12 mouse cellular contexts compared by ENCODE assay signal in the genomic region with DNA sequence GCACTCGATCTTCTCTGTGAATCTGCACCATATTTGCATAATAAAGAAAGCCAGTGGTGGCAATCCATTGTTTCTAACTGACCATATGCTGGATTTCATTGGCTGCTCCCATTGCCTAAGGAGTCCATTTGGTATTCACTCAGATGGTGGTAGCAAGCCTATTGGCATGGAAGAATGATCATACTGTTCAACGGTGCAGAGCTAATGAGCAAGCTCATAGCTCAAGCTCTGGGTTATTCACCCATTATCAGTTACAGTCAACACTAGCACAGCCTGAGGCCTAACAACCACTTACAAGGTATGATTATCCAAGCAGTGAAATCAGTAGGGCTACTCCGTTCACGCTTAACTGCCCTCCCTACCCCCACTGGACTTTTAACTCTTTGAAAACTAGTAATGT.
DNase-seq lines count a peak whose midpoint lies in the region; ATAC-seq and TF ChIP-seq lines count a peak whose summit lies in the region.
"Had no signal": no experiment of that assay in that cellular context is flagged by ENCODE, and none has a peak within 500 bp of the region (broad histone marks: within the 10 kb centered on the region; RNA-seq: fewer than 3 reads in every experiment).

No protein-coding gene starts in this region.

- no peak for TF ChIP-seq CTCF in kidney, postnatal 0 days (IDR thresholded peaks at IDR 0.05; ENCODE audit: low read depth)

- H3K36me3 ChIP-seq in kidney, postnatal 0 days (ENCODE audit: insufficient read depth, low read length), result no peaks in the 10 kb centered on the region
- H3K36me3 ChIP-seq in forebrain, embryonic 11.5 days (ENCODE audit: control insufficient read depth, insufficient read depth, low read length), result no peaks in the 10 kb centered on the region
- no peaks in the 10 kb centered on the region for H3K36me3 ChIP-seq in hindbrain, embryonic 13.5 days
- no peaks in the 10 kb centered on the region for H3K36me3 ChIP-seq in neural tube, embryonic 13.5 days
- H3K36me3 ChIP-seq: heart, embryonic 10.5 days had no signal

- no peaks in the 10 kb centered on the region for H3K9me3 ChIP-seq in kidney, postnatal 0 days (replicated peaks; ENCODE audit: low read length)
- H3K9me3 ChIP-seq in forebrain, embryonic 11.5 days (ENCODE audit: control insufficient read depth, low read length), result no peaks in the 10 kb centered on the region
- H3K9me3 ChIP-seq in hindbrain, embryonic 13.5 days, result no peaks in the 10 kb centered on the region
- no peaks in the 10 kb centered on the region for H3K9me3 ChIP-seq in neural tube, embryonic 13.5 days
- H3K9me3 ChIP-seq: heart, embryonic 10.5 days had no signal

- WGBS in kidney, postnatal 0 days, result 64% methylated on average over 4 of the region's 4 CpGs
- WGBS in forebrain, embryonic 11.5 days, result 15% methylated on average over 4 of the region's 4 CpGs
- 13% methylated on average over 4 of the region's 4 CpGs for WGBS in hindbrain, embryonic 13.5 days
- 19% methylated on average over 4 of the region's 4 CpGs for WGBS in neural tube, embryonic 13.5 days

- no peak overlapping the region for H3K27ac ChIP-seq in kidney, postnatal 0 days
- peak overlapping the region; percentile 76 for H3K27ac ChIP-seq in forebrain, embryonic 11.5 days (ENCODE audit: low read depth, low read length)
- H3K27ac ChIP-seq in hindbrain, embryonic 13.5 days, result no peak overlapping the region
- no peak overlapping the region for H3K27ac ChIP-seq in neural tube, embryonic 13.5 days (replicated peaks)
- H3K27ac ChIP-seq: heart, embryonic 10.5 days; layer of hippocampus, adult 2 months; liver, embryonic 14.5 days had no signal

- no peaks in the 10 kb centered on the region for H3K4me1 ChIP-seq in kidney, postnatal 0 days (replicated peaks; ENCODE audit: insufficient read depth, low read length)
- peaks cover 14% of the 10 kb centered on the region for H3K4me1 ChIP-seq in forebrain, embryonic 11.5 days (replicated peaks; ENCODE audit: control insufficient read depth, insufficient read depth, low read length)
- peaks cover 28% of the 10 kb centered on the region for H3K4me1 ChIP-seq in hindbrain, embryonic 13.5 days (replicated peaks)
- H3K4me1 ChIP-seq in neural tube, embryonic 13.5 days (replicated peaks), result peaks cover 38% of the 10 kb centered on the region

- H3K4me3 ChIP-seq in kidney, postnatal 0 days (replicated peaks; ENCODE audit: low read depth, low read length), result no peak overlapping the region
- no peak overlapping the region for H3K4me3 ChIP-seq in forebrain, embryonic 11.5 days (ENCODE audit: low read depth, low read length)
- no peak overlapping the region for H3K4me3 ChIP-seq in hindbrain, embryonic 13.5 days
- no peak overlapping the region for H3K4me3 ChIP-seq in neural tube, embryonic 13.5 days
- H3K4me3 ChIP-seq: heart, embryonic 10.5 days; layer of hippocampus, adult 2 months had no signal

- no peaks in the 10 kb centered on the region for H3K27me3 ChIP-seq in kidney, postnatal 0 days (ENCODE audit: insufficient read depth, low read length)
- H3K27me3 ChIP-seq in forebrain, embryonic 11.5 days (ENCODE audit: control insufficient read depth, insufficient read depth, low read length), result no peaks in the 10 kb centered on the region
- H3K27me3 ChIP-seq in hindbrain, embryonic 13.5 days, result no peaks in the 10 kb centered on the region
- H3K27me3 ChIP-seq in neural tube, embryonic 13.5 days, result peaks cover 4% of the 10 kb centered on the region; the same call in 1 of the 2 replicates

- H3K9ac ChIP-seq in kidney, postnatal 0 days (ENCODE audit: low read depth, low read length), result no peak overlapping the region
- no peak overlapping the region for H3K9ac ChIP-seq in forebrain, embryonic 11.5 days (ENCODE audit: low read length)
- no peak overlapping the region for H3K9ac ChIP-seq in hindbrain, embryonic 13.5 days
- no peak overlapping the region for H3K9ac ChIP-seq in neural tube, embryonic 13.5 days
- H3K9ac ChIP-seq: liver, embryonic 14.5 days had no signal

- no peak overlapping the region for H3K4me2 ChIP-seq in kidney, postnatal 0 days (ENCODE audit: low read length)
- H3K4me2 ChIP-seq in forebrain, embryonic 11.5 days (ENCODE audit: low read depth, low read length, severe bottlenecking), result no peak overlapping the region
- no peak overlapping the region for H3K4me2 ChIP-seq in hindbrain, embryonic 13.5 days
- no peak overlapping the region for H3K4me2 ChIP-seq in neural tube, embryonic 13.5 days

- DNase-seq in kidney, postnatal 0 days (ENCODE audit: low spot score), result peak; percentile 51
- DNase-seq in kidney, adult 18-20 months, result no peak
- DNase-seq in forebrain, embryonic 11.5 days (ENCODE audit: low spot score), result peak; percentile 61
- DNase-seq in spleen, postnatal 4 days (ENCODE audit: low spot score in 2 of 2), result no peak
- DNase-seq in cerebellum, adult 11 months, result no peak
- DNase-seq: adrenal gland, postnatal 14 days had no signal

- ATAC-seq in kidney, postnatal 0 days (replicated peaks; ENCODE audit: low FRiP score, low read depth), result peak; percentile 63
- ATAC-seq in forebrain, embryonic 11.5 days (replicated peaks; ENCODE audit: low FRiP score), result peak; percentile 87
- peak; percentile 62 for ATAC-seq in hindbrain, embryonic 13.5 days (ENCODE audit: low FRiP score)
- peak; percentile 42 for ATAC-seq in neural tube, embryonic 13.5 days (ENCODE audit: low read depth)
- ATAC-seq in monocyte, adult 5-6 weeks (replicated peaks; ENCODE audit: insufficient number of reproducible peaks, low FRiP score, low TSS enrichment, poor library complexity, severe bottlenecking), result no peak

Comparison
In these comparisons a context has a peak if more than half of its experiments do, and no peak if none do; other contexts are left out.
1. DNase-seq: peak in kidney, postnatal 0 days (single experiment) and forebrain, embryonic 11.5 days (single experiment); none in kidney, adult 18-20 months (single experiment), spleen, postnatal 4 days (0 of 2) and cerebellum, adult 11 months (single experiment).